Mouse (Mus musculus): ENCODE data around the gene Ostn. TPM values are rescaled to one million over a fixed set of nuclear protein-coding genes. Genes with fewer than 3 reads are reported as not detected.

The Ostn gene
- polyA plus RNA-seq, 1 experiment from 2014 or later = 5.9 TPM

DNA sequence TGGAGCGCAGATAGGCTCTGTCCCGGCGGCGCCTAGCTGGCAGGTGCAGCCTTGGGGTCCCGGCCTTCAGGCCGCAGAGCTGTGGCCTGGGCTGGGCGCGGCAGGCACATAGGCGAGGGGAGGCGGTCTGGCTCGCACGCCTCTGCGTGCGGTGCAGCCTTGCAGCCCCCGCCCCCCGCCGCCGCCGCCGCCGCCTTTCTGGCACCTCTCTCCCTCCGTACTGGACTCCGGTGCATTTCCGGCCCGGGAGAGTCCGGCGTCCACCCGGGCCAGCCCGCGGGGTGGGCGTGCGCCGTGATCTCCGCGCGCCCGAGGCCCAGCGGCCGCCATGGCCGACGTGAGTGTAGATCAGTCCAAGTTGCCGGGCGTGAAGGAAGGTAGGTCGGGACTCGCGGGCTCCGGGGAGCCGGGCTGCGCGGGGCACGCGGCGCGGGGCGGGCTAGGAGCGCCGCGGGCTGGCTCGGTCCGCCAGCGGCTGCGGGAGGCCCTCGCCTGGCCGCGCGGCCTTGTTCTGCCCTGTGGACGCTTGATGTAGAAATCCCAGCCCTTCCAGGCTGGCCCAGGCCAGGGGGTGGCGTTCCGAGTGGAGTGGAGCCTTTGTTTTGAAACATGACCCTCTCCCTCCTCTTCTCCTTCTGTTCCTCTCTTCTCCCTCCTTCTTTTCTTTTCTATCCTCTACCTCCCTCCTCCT is 81.6 kb downstream of the Ostn start, which contains the start of gene Ccdc50:
Ccdc50 (plus strand) TSS at position 109 of the 691 bp plus-strand sequence.
- under 1% methylated on average over 67 of the region's 69 CpGs for WGBS
- Histone ChIP-seq H3K4me2 (peak within 1 kb of the TSS; percentile 58), H3K36me3 (no peaks in the 10 kb centered on the region), H3K9me3 (no peaks in the 10 kb centered on the region), H3K9ac (peak within 1 kb of the TSS; percentile 97), H3K4me3 (peak within 1 kb of the TSS; percentile 91), H3K27me3 (no peaks in the 10 kb centered on the region), H3K27ac (peak within 1 kb of the TSS; percentile 96), H3K4me1 (peaks cover 15% of the 10 kb centered on the region)
- ATAC-seq (ENCODE audit: insufficient number of reproducible peaks, low FRiP score, low TSS enrichment, low read depth) = peak; percentile 91

DNA sequence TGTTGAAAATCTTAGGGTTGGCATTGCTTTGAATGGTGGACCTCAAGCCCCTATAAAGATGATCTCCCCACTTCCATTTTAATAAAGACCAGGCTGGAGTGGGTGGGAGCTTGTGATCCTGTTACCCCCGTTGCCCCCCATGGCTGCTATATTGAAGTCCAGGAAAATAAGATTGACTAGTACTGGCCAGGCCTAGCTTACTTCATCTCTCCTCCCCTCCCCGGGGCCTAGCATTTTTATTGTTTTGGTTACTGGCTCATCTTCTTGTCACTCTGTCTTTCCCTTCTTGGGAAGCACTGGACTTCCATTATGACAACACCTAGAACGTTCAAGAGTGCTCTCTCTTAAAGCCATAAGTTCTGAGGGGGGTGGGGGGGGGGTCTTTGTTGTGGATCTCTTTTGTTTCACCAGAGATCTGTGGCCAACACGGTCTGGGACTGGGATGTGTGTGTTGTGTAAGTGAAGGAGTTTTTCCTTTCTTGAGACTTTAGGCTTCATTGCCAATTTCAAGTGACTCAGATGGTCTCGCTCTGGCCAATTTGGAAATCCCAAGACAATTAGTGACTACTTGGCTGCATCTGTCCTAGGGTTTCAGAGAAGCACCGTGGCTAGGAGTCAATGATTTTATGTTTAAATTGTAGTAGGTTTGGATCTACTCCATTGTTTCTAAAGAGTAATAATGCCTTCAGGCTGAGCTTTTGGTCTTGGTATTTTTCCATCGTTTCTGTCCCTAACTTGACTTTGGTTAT is 82.4 kb downstream of the Ostn start:
- Histone ChIP-seq H3K4me1 (peaks cover 15% of the 10 kb centered on the region), H3K9ac (peak overlapping the region; percentile 97), H3K27ac (peak overlapping the region; percentile 96), H3K4me3 (peak overlapping the region; percentile 91), H3K27me3 (no peaks in the 10 kb centered on the region), H3K36me3 (no peaks in the 10 kb centered on the region), H3K9me3 (no peaks in the 10 kb centered on the region), H3K4me2 (peak overlapping the region; percentile 58)
- WGBS = 19% methylated on average over 7 of the region's 7 CpGs
- no peak for ATAC-seq (ENCODE audit: insufficient number of reproducible peaks, low FRiP score, low TSS enrichment, low read depth)

DNA sequence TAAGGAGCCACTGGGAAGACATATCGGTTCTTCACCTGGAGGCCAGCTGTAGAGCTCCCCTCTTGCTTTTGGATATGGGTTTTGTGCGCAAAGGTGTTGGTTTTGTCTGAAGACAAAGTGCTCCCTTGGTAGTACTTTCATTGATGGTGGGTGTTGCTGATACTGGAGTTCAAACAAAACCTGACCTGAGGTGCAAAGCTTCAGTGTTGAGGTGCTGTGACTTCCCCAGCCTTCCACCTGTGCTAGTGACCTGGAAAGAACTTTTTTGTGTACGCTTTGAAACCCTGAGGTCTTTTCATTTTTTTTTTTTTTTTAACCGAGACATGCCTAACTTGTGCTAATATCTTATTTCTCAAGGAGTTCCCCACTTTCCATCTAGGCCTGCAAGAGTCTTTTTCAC is 83.0 kb downstream of the Ostn start:
- H3K4me2 ChIP-seq = peak overlapping the region; percentile 58; the same call in 1 of the 2 replicates
- WGBS = 75% methylated on average over 4 of the region's 4 CpGs

DNA sequence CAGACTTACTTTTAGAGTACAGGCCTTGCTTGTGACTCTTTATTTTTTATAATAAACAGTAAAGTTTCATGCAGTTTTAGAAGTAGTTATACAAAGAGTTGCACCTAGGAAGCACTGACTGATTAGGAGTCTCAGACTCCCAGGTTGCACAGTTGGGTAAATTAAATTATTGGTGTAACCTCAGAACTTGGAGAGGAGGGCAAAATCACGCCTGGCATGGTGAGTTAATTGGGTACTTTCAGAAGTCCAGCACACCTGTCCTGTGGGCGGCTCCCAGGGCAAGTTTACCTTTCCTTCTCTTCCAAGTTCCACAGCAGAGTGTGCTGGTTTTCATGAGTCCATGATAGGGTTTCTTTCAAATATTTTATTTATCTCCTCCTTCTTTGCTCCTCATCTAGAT is 84.6 kb downstream of the Ostn start:
- Histone ChIP-seq H3K27ac (no peak overlapping the region), H3K9ac (no peak overlapping the region), H3K4me2 (no peak overlapping the region), H3K36me3 (0 out of 2 replicates have a peak, but pooled peaks cover under 1% of the 10 kb centered on the region), H3K4me3 (no peak overlapping the region), H3K27me3 (no peaks in the 10 kb centered on the region), H3K9me3 (no peaks in the 10 kb centered on the region), H3K4me1 (peaks cover 15% of the 10 kb centered on the region)
- ATAC-seq (ENCODE audit: insufficient number of reproducible peaks, low FRiP score, low TSS enrichment, low read depth) = no peak
- WGBS = 70% methylated on average over 2 of the region's 2 CpGs

More for the DNA sequence above, 83.0 kb downstream of the Ostn start:
- no peaks in the 10 kb centered on the region for H3K27me3 ChIP-seq
- H3K9me3 ChIP-seq = no peaks in the 10 kb centered on the region
- H3K27ac ChIP-seq = no peak overlapping the region
- H3K36me3 ChIP-seq = no peaks in the 10 kb centered on the region
- H3K4me1 ChIP-seq = peaks cover 15% of the 10 kb centered on the region
- H3K4me3 ChIP-seq = peak overlapping the region; percentile 91
- ATAC-seq (ENCODE audit: insufficient number of reproducible peaks, low FRiP score, low TSS enrichment, low read depth) = no peak
- no peak overlapping the region for H3K9ac ChIP-seq

DNA sequence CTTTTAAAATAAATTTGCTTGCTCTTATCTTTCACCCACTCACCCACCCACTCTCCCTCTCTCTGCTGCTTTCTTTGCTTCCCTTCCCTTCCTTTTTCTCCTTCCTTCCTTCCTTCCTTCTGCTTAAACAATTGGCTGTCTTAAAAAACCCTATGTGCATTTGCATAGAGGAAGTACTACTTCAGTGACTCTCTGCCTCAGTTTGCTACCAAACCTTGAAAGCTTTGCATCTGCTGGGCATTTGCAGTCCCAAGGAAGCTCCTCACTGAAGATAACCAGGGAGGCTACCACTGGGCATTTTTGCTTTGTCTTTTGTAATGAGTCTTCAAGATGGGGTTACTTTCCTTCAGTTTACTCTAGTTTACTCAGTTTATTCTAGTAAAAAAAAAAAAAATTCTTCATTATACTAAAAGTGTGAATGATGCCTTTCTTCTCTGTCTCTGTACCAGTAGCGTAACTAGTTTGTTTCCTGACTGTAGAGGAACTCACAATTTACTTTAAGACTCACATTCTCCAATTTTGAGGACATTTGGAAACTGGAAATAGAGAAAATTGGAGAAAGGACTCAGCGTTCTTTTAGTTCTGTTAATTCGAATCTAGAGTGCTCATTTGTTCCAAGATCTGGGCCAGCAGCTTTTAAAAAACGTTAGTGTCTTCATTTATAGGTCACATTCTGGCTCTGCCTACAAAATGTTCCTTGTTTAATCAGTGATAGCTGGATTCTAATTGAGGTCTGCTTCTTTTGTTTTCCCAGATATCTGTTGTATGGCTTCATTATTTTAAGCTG is 88.2 kb downstream of the Ostn start:
- Histone ChIP-seq H3K4me3 (no peak overlapping the region), H3K27ac (no peak overlapping the region), H3K9ac (no peak overlapping the region), H3K9me3 (no peaks in the 10 kb centered on the region), H3K27me3 (no peaks in the 10 kb centered on the region), H3K36me3 (0 out of 2 replicates have a peak, but pooled peaks cover 3% of the 10 kb centered on the region), H3K4me1 (peaks cover 8% of the 10 kb centered on the region; the same call in 1 of the 2 replicates), H3K4me2 (no peak overlapping the region)
- no peak for ATAC-seq (ENCODE audit: insufficient number of reproducible peaks, low FRiP score, low TSS enrichment, low read depth)
- WGBS = 76% methylated on average over 4 of the region's 4 CpGs

DNA sequence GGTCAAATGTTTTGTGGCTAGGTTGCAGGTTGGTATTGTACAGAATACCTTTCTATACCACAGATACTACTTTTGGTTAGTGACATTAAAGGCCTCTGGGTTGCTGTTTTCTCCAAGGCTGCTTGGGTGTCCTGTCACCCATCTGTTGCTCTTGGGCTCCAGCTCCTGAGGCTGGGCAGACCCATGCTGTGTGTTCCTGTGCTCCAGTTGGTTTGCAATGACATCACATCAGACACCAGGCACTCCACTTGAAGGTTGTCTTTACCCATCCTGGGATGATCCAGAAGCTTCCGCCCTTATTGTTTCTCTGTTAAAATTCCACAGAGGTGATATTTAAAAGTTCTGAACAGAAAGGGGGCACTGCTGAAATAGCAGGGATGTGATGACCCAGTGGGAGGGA is 89.7 kb downstream of the Ostn start:
- H3K4me1 ChIP-seq = no peaks in the 10 kb centered on the region
- 0 out of 2 replicates have a peak, but pooled peaks cover 3% of the 10 kb centered on the region for H3K36me3 ChIP-seq
- no peaks in the 10 kb centered on the region for H3K27me3 ChIP-seq
- 84% methylated on average over 1 of the region's 1 CpGs for WGBS
- H3K9ac ChIP-seq = no peak overlapping the region
- ATAC-seq (ENCODE audit: insufficient number of reproducible peaks, low FRiP score, low TSS enrichment, low read depth) = no peak
- no peaks in the 10 kb centered on the region for H3K9me3 ChIP-seq
- no peak overlapping the region for H3K4me2 ChIP-seq
- no peak overlapping the region for H3K4me3 ChIP-seq
- H3K27ac ChIP-seq = no peak overlapping the region

DNA sequence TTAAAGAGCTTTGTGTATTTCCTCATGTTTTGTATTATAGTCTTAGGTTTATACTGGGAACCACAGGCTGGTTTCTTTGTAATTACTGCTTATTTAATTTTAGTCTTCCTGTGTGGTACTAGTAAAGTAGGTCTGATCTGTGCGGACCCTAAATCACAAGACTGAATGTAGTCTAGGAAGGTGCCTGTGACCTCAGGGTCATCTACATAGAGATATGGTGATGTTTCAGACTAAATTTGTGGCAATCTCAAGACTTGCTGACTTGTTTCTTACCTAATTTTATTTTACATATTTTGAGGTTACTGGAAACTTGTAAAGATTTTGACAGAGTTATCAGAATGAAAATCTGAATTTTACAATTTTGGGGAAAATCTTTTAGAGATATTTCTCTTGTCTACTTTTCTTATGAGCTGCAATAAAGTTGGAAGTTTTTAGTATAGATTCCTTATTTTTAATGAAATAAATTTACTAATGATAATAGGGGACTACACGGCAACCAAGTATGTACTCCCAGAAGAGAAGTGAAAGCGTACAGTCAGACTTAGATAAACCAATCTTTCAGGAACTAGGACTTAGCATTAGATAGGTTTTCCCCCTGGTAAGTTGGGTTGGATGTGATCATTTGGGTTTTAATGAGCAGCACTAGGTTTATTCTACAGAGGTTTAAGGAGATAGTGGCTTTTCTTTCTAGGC is 91.9 kb downstream of the Ostn start:
- Histone ChIP-seq H3K27ac (no peak overlapping the region), H3K36me3 (0 out of 2 replicates have a peak, but pooled peaks cover 3% of the 10 kb centered on the region), H3K4me1 (no peaks in the 10 kb centered on the region), H3K4me2 (no peak overlapping the region), H3K4me3 (no peak overlapping the region), H3K27me3 (no peaks in the 10 kb centered on the region), H3K9ac (no peak overlapping the region), H3K9me3 (no peaks in the 10 kb centered on the region)
- ATAC-seq (ENCODE audit: insufficient number of reproducible peaks, low FRiP score, low TSS enrichment, low read depth) = no peak
- WGBS = 88% methylated on average over 3 of the region's 3 CpGs

DNA sequence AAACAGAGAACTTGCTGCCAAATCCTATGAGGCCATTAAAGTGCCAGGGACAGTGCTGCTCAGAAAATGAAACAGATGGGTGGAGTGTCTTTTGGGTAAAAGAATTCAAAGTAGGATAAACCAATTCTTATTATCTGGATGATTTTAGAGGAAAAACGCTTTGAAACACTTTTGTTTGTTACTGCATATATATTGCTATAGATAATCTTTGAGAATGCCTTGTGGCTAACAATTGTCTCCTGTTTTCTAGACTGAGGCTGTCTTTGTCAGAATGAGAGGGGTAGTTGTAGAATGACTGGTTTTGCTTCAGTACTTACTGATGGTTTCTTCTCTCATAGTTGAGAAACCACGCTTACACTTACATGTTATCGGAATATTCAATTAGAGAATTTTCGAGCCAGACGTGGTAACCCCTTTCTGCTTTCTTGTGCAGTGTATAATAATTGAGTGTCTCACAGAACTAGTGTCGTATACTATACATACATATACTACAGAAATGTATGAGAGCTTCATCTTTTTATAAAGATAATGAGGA is 92.5 kb downstream of the Ostn start:
- no peaks in the 10 kb centered on the region for H3K9me3 ChIP-seq
- H3K9ac ChIP-seq = no peak overlapping the region
- 85% methylated on average over 6 of the region's 6 CpGs for WGBS
- no peak overlapping the region for H3K4me2 ChIP-seq
- no peaks in the 10 kb centered on the region for H3K27me3 ChIP-seq
- no peak overlapping the region for H3K27ac ChIP-seq
- 0 out of 2 replicates have a peak, but pooled peaks cover 3% of the 10 kb centered on the region for H3K36me3 ChIP-seq
- ATAC-seq (ENCODE audit: insufficient number of reproducible peaks, low FRiP score, low TSS enrichment, low read depth) = no peak
- H3K4me3 ChIP-seq = no peak overlapping the region
- H3K4me1 ChIP-seq = no peaks in the 10 kb centered on the region

Other genes with a start within 250 kb of the Ostn start
- gene Uts2b, start 62.8 kb downstream of the Ostn start, polyA plus RNA-seq (2015; fragmentation: Nextera tagmentation; extraction: Ambion mirVana) = 1.0 and 1.9 TPM in 2 replicates
- gene Ccdc50, start 81.4 kb downstream of the Ostn start, polyA plus RNA-seq (2015; fragmentation: Nextera tagmentation; extraction: Ambion mirVana) = 38.2 and 42.8 TPM in 2 replicates